Mouse (Mus musculus) testis, adult 2 months (tissue): ENCODE measurements around the gene Zyg11a.

ENCODE experiments used
- CTCF ChIP-seq: fragments of 200-500 bp; IDR thresholded peaks from 2 replicates; pipeline ENCODE4 v1.5.1; 2012; ENCODE audit warnings: low read depth, mild to moderate bottlenecking, inconsistent platforms, low read length, moderate library complexity; ENCODE audit not compliant: control insufficient read depth, insufficient read depth, insufficient replicate concordance
- POLR2A ChIP-seq: fragments of 200-500 bp; IDR thresholded peaks from 2 replicates; pipeline ENCODE4 v1.6.1; 2012; ENCODE audit warnings: low read depth, mild to moderate bottlenecking, inconsistent platforms, low read length, moderate library complexity; ENCODE audit not compliant: control insufficient read depth

DNA sequence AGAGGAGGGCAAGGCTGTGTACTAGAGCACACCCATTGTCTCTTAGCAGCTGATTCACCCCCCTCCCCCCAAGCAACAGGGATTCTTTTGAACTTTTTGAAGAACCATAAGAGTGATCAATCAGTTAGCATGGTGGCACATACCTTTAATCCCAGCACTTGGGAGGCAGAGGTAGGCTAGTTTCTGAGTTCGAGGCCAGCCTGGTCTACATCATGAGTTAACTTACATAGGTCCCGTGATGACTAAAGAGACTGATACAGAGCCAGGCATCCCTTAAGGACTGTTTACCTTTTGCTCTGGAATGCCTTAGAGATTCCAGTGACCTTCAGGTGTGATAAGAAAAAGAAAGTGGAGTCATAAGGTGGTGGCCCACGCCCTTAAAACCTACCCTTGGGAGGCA, 54.6 kb downstream of the Zyg11a start:
- no peak for TF ChIP-seq CTCF
- no peak for TF ChIP-seq POLR2A
